Mouse (Mus musculus) spleen, adult 2 months (tissue): Measurements from ENCODE around the gene Slc34a2.

Experiments used
- CTCF ChIP-seq: fragments of 200-500 bp; IDR thresholded peaks from 2 replicates; pipeline ENCODE4 v1.5.1; 2011; ENCODE audit warnings: mild to moderate bottlenecking, inconsistent platforms; ENCODE audit not compliant: insufficient read depth, insufficient read length, insufficient replicate concordance; ENCODE audit errors: extremely low read depth
- POLR2A ChIP-seq: fragments of 200-500 bp; IDR thresholded peaks from 2 replicates; pipeline ENCODE4 v1.6.1; 2011; ENCODE audit warnings: low read depth, low read length, inconsistent platforms

GRCm38 (mm10) chr5:52990687-52991341 lies 47.1 kb upstream of the Slc34a2 start:
- TF ChIP-seq POLR2A (no peak), CTCF (no peak)
